Mouse (Mus musculus) ES-E14 (cell line): ENCODE results near the gene Ano6. TPM values are rescaled to one million over a fixed set of nuclear protein-coding genes. Genes with fewer than 3 reads are reported as not detected.

Experiments used
- DNase-seq: peaks from one replicate; pipeline ENCODE4 v3.0.0-alpha.2; 2013; ENCODE audit warnings: low read depth, low spot score
- H3K27ac ChIP-seq: 2 replicates; pipeline ENCODE4 v1.5.1; 2012; ENCODE audit warnings: low read depth, mild to moderate bottlenecking, low read length, moderate library complexity, mixed read lengths; ENCODE audit not compliant: poor library complexity, insufficient read depth, severe bottlenecking
- H3K36me3 ChIP-seq: 2 replicates; pipeline ENCODE4 v1.6.1; 2012; ENCODE audit warnings: mild to moderate bottlenecking, low read length, moderate library complexity, mixed read lengths; ENCODE audit not compliant: control insufficient read depth, poor library complexity, insufficient read depth, severe bottlenecking
- H3K4me1 ChIP-seq, 2 experiments: fragments of 150-350 bp in 1 of 2; sonication (generic) in 1 of 2; 2 replicates each; pipeline ENCODE4 v1.6.1; 2012; ENCODE audit warnings: low read length in 2 of 2, mild to moderate bottlenecking in 1 of 2, mixed read lengths in 1 of 2; ENCODE audit not compliant: control insufficient read depth in 2 of 2, insufficient read depth in 2 of 2, poor library complexity in 1 of 2
- H3K4me3 ChIP-seq, 2 experiments: fragments of 150-350 bp in 1 of 2; sonication (generic) in 1 of 2; 2 replicates each; pipeline ENCODE4 v1.5.1; 2012; ENCODE audit warnings: low read length in 2 of 2, low read depth in 1 of 2, mild to moderate bottlenecking in 1 of 2, mixed read lengths in 1 of 2; ENCODE audit not compliant: insufficient read depth in 1 of 2, poor library complexity in 1 of 2, severe bottlenecking in 1 of 2
- H3K9ac ChIP-seq: 2 replicates; pipeline ENCODE4 v1.6.1; 2012; ENCODE audit warnings: low read depth, mild to moderate bottlenecking, low read length, mixed read lengths; ENCODE audit not compliant: poor library complexity, insufficient read depth, severe bottlenecking
- H3K9me3 ChIP-seq: fragments of 150-350 bp; sonication (generic); 2 replicates; pipeline ENCODE4 v1.6.1; 2012; ENCODE audit warnings: low read depth, mild to moderate bottlenecking, low read length; ENCODE audit not compliant: control insufficient read depth, insufficient read depth
- CHD2 ChIP-seq: IDR thresholded peaks from 2 replicates; pipeline ENCODE4 v1.6.1; 2014; ENCODE audit warnings: mild to moderate bottlenecking, low read depth, low read length, inconsistent platforms
- HCFC1 ChIP-seq: IDR thresholded peaks from 2 replicates; pipeline ENCODE4 v1.6.1; 2012; ENCODE audit warnings: low read length, inconsistent platforms, borderline replicate concordance; ENCODE audit not compliant: insufficient read depth
- MAFK ChIP-seq: IDR thresholded peaks from 2 replicates; pipeline ENCODE4 v1.6.1; 2014; ENCODE audit warnings: mild to moderate bottlenecking, low read depth, low read length, inconsistent platforms; ENCODE audit not compliant: insufficient read depth
- ZC3H11A ChIP-seq: IDR thresholded peaks from 2 replicates; pipeline ENCODE4 v1.6.1; 2012; ENCODE audit warnings: low read depth, mild to moderate bottlenecking, inconsistent platforms, low read length, borderline replicate concordance
- ZNF384 ChIP-seq: IDR thresholded peaks from 2 replicates; pipeline ENCODE4 v1.6.1; 2012; ENCODE audit warnings: low read depth, low read length, inconsistent platforms
- in situ Hi-C, 2 experiments: fragments of 600-800 bp; cut with MboI; formaldehyde crosslinking; loops; one replicate each; pipeline ENCODE4 v1.15.1; 2025; ENCODE audit warnings: low sequenced_read_pairs in 2 of 2, inconsistent platforms in 1 of 2; ENCODE audit not compliant: unreplicated experiment in 2 of 2
- total RNA-seq: library from RNA; depleted of rRNA; stranded (reverse); fragments of 300-350 nt; gene quantifications from 2 replicates; pipeline ENCODE4 v1.2.3, GENCODE M21; 2012

Ano6 gene
- total RNA-seq, 1 experiment: 48.6 TPM

GRCm38 (mm10) chr15:95751832-95752676, 38.6 kb upstream of the Ano6 start:
- TF ChIP-seq CHD2 (no peak), ZNF384 (no peak), ZC3H11A (no peak), MAFK (no peak), HCFC1 (no peak)
- DNase-seq: no peak
- no peaks in the 10 kb centered on the region; a peak in 1 of 4 replicates for H3K4me1 ChIP-seq
- H3K36me3 ChIP-seq: no peaks in the 10 kb centered on the region
- no peak overlapping the region for H3K9ac ChIP-seq
- H3K4me3 ChIP-seq: no peak overlapping the region
- in situ Hi-C loops: no loop called here
- H3K27ac ChIP-seq: no peak overlapping the region
- H3K9me3 ChIP-seq: no peaks in the 10 kb centered on the region

GRCm38 (mm10) chr15:95752677-95753019, 38.0 kb upstream of the Ano6 start:
- H3K4me3 ChIP-seq: no peak overlapping the region
- H3K9me3 ChIP-seq: no peaks in the 10 kb centered on the region
- TF ChIP-seq ZC3H11A: no peak
- no peak for TF ChIP-seq MAFK
- no peak for TF ChIP-seq CHD2
- TF ChIP-seq HCFC1: no peak
- no peak for TF ChIP-seq ZNF384
- in situ Hi-C loops: no loop called here
- no peaks in the 10 kb centered on the region for H3K36me3 ChIP-seq
- no peak for DNase-seq
- no peaks in the 10 kb centered on the region for H3K4me1 ChIP-seq
- no peak overlapping the region for H3K27ac ChIP-seq
- no peak overlapping the region for H3K9ac ChIP-seq

- Histone ChIP-seq H3K36me3 (no peaks in the 10 kb centered on the region), H3K9ac (no peak overlapping the region), H3K27ac (no peak overlapping the region), H3K9me3 (no peaks in the 10 kb centered on the region), H3K4me3 (no peak overlapping the region), H3K4me1 (no peaks in the 10 kb centered on the region)
- no peak for DNase-seq
- TF ChIP-seq ZC3H11A (no peak), HCFC1 (no peak), CHD2 (no peak), MAFK (no peak), ZNF384 (no peak)
- in situ Hi-C loops: no loop called here
These were observed 37.6 kb upstream of the Ano6 start for GRCm38 (mm10) chr15:95753031-95753430.

- no peak for DNase-seq
- H3K9me3 ChIP-seq: no peaks in the 10 kb centered on the region
- no peaks in the 10 kb centered on the region for H3K4me1 ChIP-seq
- in situ Hi-C loops: no loop called here
- no peak overlapping the region for H3K4me3 ChIP-seq
- H3K36me3 ChIP-seq: no peaks in the 10 kb centered on the region
- no peak overlapping the region for H3K27ac ChIP-seq
- H3K9ac ChIP-seq: no peak overlapping the region
- TF ChIP-seq ZNF384 (no peak), MAFK (no peak), CHD2 (no peak), HCFC1 (no peak), ZC3H11A (no peak)
These were observed 33.5 kb upstream of the Ano6 start for GRCm38 (mm10) chr15:95757169-95757568.

- TF ChIP-seq ZC3H11A: no peak
- TF ChIP-seq MAFK: no peak
- no peak for TF ChIP-seq HCFC1
- TF ChIP-seq CHD2: no peak
- TF ChIP-seq ZNF384: no peak
- DNase-seq: no peak
- H3K4me3 ChIP-seq: no peak overlapping the region
- no peaks in the 10 kb centered on the region for H3K4me1 ChIP-seq
- no peak overlapping the region for H3K9ac ChIP-seq
- H3K27ac ChIP-seq: no peak overlapping the region
- H3K9me3 ChIP-seq: no peaks in the 10 kb centered on the region
- in situ Hi-C loops: no loop called here
- H3K36me3 ChIP-seq: no peaks in the 10 kb centered on the region
These were observed 32.6 kb upstream of the Ano6 start for GRCm38 (mm10) chr15:95758069-95758468.
